Comparison of ENCODE assay signal across 14 mouse cellular contexts in the genomic region with DNA sequence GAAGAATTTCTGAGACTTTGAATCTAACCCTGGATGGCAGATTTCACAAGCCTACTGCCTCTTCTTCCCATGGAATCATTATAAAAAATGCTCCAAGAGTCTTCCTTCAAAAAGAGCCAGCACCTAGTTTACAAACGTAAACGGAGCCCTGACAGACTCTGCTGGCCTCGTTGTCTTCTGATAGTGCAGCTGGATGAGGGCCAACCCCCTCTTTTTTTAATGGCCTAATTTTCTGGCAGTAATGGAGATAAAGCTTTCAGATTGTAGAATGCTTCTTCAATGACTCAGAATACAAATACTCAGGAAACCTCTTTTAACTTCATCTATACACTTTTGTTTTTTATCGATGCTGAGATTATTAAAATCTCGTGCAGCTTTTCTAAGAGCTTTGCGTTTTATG. TPM values are rescaled to one million over a fixed set of nuclear protein-coding genes. Genes with fewer than 3 reads are reported as not detected.
DNase-seq lines count a peak whose midpoint lies in the region; ATAC-seq lines count a peak whose summit lies in the region.
"Had no signal": no experiment of that assay in that cellular context is flagged by ENCODE, and none has a peak within 500 bp of the region (broad histone marks: within the 10 kb centered on the region; RNA-seq: fewer than 3 reads in every experiment).

No protein-coding gene starts in this region.

- no peak overlapping the region for H3K9ac ChIP-seq in neural tube, embryonic 13.5 days
- H3K9ac ChIP-seq: hindbrain, embryonic 13.5 days; limb, embryonic 13.5 days had no signal

- peak overlapping the region; percentile 20; the same call in 1 of the 2 replicates for H3K4me2 ChIP-seq in neural tube, embryonic 13.5 days
- H3K4me2 ChIP-seq: hindbrain, embryonic 13.5 days had no signal

- WGBS in heart, embryonic 10.5 days, result 44% methylated on average over 6 of the region's 6 CpGs
- 45% methylated on average over 6 of the region's 6 CpGs for WGBS in neural tube, embryonic 13.5 days
- WGBS in limb, embryonic 10.5 days, result 52% methylated on average over 6 of the region's 6 CpGs

- peaks cover 41% of the 10 kb centered on the region for H3K4me1 ChIP-seq in heart, embryonic 10.5 days
- H3K4me1 ChIP-seq in neural tube, embryonic 13.5 days (replicated peaks), result peaks cover 21% of the 10 kb centered on the region
- peaks cover 75% of the 10 kb centered on the region for H3K4me1 ChIP-seq in limb, embryonic 10.5 days

- H3K9me3 ChIP-seq in heart, embryonic 10.5 days, result no peaks in the 10 kb centered on the region
- H3K9me3 ChIP-seq in neural tube, embryonic 13.5 days, result no peaks in the 10 kb centered on the region
- H3K9me3 ChIP-seq in limb, embryonic 10.5 days (replicated peaks), result no peaks in the 10 kb centered on the region
- H3K9me3 ChIP-seq: hindbrain, embryonic 13.5 days; limb, embryonic 13.5 days had no signal

- no peak for ATAC-seq in neural tube, embryonic 13.5 days (ENCODE audit: low read depth)

- no peak for DNase-seq in heart, embryonic 10.5 days (ENCODE audit: low spot score)
- no peak for DNase-seq in heart, postnatal 25 days (ENCODE audit: low spot score)
- DNase-seq in neural tube, embryonic 10.5 days (ENCODE audit: extremely low spot score, low spot score), result no peak
- peak; percentile 62 to 75 for DNase-seq in adrenal gland, postnatal 36 days
- DNase-seq in heart, postnatal 14 days, result peak; percentile 12 to 32
- no peak for DNase-seq in limb, embryonic 10.5 days (ENCODE audit: low spot score)
- DNase-seq in layer of hippocampus, postnatal 14 days (ENCODE audit: low spot score in 2 of 2), result no peak
- DNase-seq: cerebellum, adult 8-10 months had no signal

- H3K4me3 ChIP-seq in heart, embryonic 10.5 days, result no peak overlapping the region
- H3K4me3 ChIP-seq in neural tube, embryonic 13.5 days, result no peak overlapping the region
- no peak overlapping the region for H3K4me3 ChIP-seq in limb, embryonic 10.5 days
- H3K4me3 ChIP-seq: hindbrain, embryonic 13.5 days; limb, embryonic 13.5 days had no signal

- peak overlapping the region; percentile 4; the same call in 1 of the 2 replicates for H3K27ac ChIP-seq in heart, embryonic 10.5 days
- H3K27ac ChIP-seq in neural tube, embryonic 13.5 days (replicated peaks), result no peak overlapping the region
- no peak overlapping the region for H3K27ac ChIP-seq in limb, embryonic 10.5 days
- H3K27ac ChIP-seq: hindbrain, embryonic 13.5 days had no signal

- no peaks in the 10 kb centered on the region for H3K36me3 ChIP-seq in heart, embryonic 10.5 days
- H3K36me3 ChIP-seq in neural tube, embryonic 13.5 days, result no peaks in the 10 kb centered on the region
- no peaks in the 10 kb centered on the region for H3K36me3 ChIP-seq in limb, embryonic 10.5 days
- H3K36me3 ChIP-seq: hindbrain, embryonic 13.5 days; limb, embryonic 13.5 days had no signal

- intact Hi-C loops in heart, postnatal 25 days (cut with DNase I), result no loop called here
- intact Hi-C loops in heart, postnatal 14 days (cut with DNase I), result no loop called here

- H3K27me3 ChIP-seq in heart, embryonic 10.5 days (ENCODE audit: insufficient read depth, poor library complexity, severe bottlenecking), result peaks cover 18% of the 10 kb centered on the region; the same call in 1 of the 2 replicates
- peaks cover 62% of the 10 kb centered on the region for H3K27me3 ChIP-seq in neural tube, embryonic 13.5 days
- H3K27me3 ChIP-seq in limb, embryonic 10.5 days (ENCODE audit: low read depth, poor library complexity, severe bottlenecking), result no peaks in the 10 kb centered on the region

RNA-seq across cellular contexts. Expression of a gene that starts 47.6 kb away (rescaled TPM):
- polyA plus RNA-seq in heart, embryonic 10.5 days (2016; fragmentation: Nextera tagmentation; extraction: Ambion mirVana), result 0.30 TPM in 2 replicates
- not detected for total RNA-seq in heart, postnatal 25 days (2021)
- polyA plus RNA-seq in neural tube, embryonic 13.5 days (2015; fragmentation: Nextera tagmentation; extraction: Ambion mirVana), result 0.17 and 0.44 TPM in 2 replicates
- total RNA-seq in adrenal gland, postnatal 36 days (2021), result under 1 TPM in 1 of 2 experiments, not detected in 1; 0.16 TPM
- not detected for total RNA-seq in heart, postnatal 14 days (2021)
- polyA plus RNA-seq in limb, embryonic 10.5 days (2016; fragmentation: Nextera tagmentation; extraction: Ambion mirVana), result 0.75 and 0.86 TPM in 2 replicates
- not detected for total RNA-seq in layer of hippocampus, postnatal 14 days (2021)
- polyA plus RNA-seq: large intestine, adult 2 months; midbrain, postnatal 0 days; small intestine, adult 2 months had no signal

Comparison
In these comparisons a context has a peak if more than half of its experiments do, and no peak if none do; other contexts are left out.
1. DNase-seq: peak in adrenal gland, postnatal 36 days (2 of 2) and heart, postnatal 14 days (2 of 2); none in heart, embryonic 10.5 days (single experiment), heart, postnatal 25 days (single experiment), neural tube, embryonic 10.5 days (single experiment), limb, embryonic 10.5 days (single experiment) and layer of hippocampus, postnatal 14 days (0 of 2).